Mouse (Mus musculus) ES-E14 (cell line): ENCODE measurements at regions not wholly inside any gene's neighbourhood (a gene's known extent, or its start where the extent isn't known, plus 50 kb on each side); places are given as distances from the start of the nearest gene placed in this dataset.

Experiments used
- CHD2 ChIP-seq: IDR thresholded peaks from 2 replicates; pipeline ENCODE4 v1.6.1; 2014; ENCODE audit warnings: mild to moderate bottlenecking, low read depth, low read length, inconsistent platforms
- HCFC1 ChIP-seq: IDR thresholded peaks from 2 replicates; pipeline ENCODE4 v1.6.1; 2012; ENCODE audit warnings: low read length, inconsistent platforms, borderline replicate concordance; ENCODE audit not compliant: insufficient read depth
- MAFK ChIP-seq: IDR thresholded peaks from 2 replicates; pipeline ENCODE4 v1.6.1; 2014; ENCODE audit warnings: mild to moderate bottlenecking, low read depth, low read length, inconsistent platforms; ENCODE audit not compliant: insufficient read depth
- ZC3H11A ChIP-seq: IDR thresholded peaks from 2 replicates; pipeline ENCODE4 v1.6.1; 2012; ENCODE audit warnings: low read depth, mild to moderate bottlenecking, inconsistent platforms, low read length, borderline replicate concordance
- ZNF384 ChIP-seq: IDR thresholded peaks from 2 replicates; pipeline ENCODE4 v1.6.1; 2012; ENCODE audit warnings: low read depth, low read length, inconsistent platforms

DNA sequence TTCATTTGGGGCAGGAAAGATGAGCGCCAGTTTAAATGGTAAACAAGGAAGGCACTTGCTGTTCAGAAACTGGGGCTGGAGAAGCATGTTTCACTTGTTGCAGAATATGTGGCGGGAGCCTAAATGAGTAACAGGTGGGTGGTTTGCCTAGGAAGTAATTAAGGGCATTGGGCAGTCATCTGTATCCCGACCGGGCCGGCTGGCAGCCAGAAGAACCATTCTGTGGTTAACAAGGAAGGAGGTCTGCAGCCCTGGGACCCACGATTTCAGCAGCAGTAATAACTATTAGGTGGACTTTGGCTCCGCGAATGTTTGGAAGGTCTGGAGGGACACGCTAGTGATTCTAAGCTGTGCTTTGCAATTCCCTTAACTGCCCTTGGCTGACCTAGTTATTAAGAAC, 89.0 kb upstream of the Opcml start:
- TF ChIP-seq ZC3H11A (no peak), MAFK (no peak), HCFC1 (no peak), ZNF384 (no peak), CHD2 (no peak)
